Mouse (Mus musculus) megakaryocyte-erythroid progenitor cell, adult 5-6 weeks (primary cell): ENCODE results near the gene Zeb2. TPM values are rescaled to one million over a fixed set of nuclear protein-coding genes. Genes with fewer than 3 reads are reported as not detected.

Experiments
- ATAC-seq: replicated peaks from 2 replicates; pipeline ENCODE4 v1.8.0; 2016; ENCODE audit warnings: mild to moderate bottlenecking, inconsistent platforms; ENCODE audit not compliant: severe bottlenecking, poor library complexity, low FRiP score, low TSS enrichment
- total RNA-seq, 2 experiments: library from RNA; stranded (forward) in 1 of 2; stranded (reverse) in 1 of 2; fragments of 200-1000, 215-1000 nt in 1 of 2; fragments of >200 nt in 1 of 2; fragmentation: Nextera tagmentation in 1 of 2; gene quantifications; 2 replicates each; pipeline ENCODE4 v1.2.3; 2014 to 2017

Gene Zeb2
- total RNA-seq, 2 experiments from 2014 or later, result 119 to 125 TPM

DNA sequence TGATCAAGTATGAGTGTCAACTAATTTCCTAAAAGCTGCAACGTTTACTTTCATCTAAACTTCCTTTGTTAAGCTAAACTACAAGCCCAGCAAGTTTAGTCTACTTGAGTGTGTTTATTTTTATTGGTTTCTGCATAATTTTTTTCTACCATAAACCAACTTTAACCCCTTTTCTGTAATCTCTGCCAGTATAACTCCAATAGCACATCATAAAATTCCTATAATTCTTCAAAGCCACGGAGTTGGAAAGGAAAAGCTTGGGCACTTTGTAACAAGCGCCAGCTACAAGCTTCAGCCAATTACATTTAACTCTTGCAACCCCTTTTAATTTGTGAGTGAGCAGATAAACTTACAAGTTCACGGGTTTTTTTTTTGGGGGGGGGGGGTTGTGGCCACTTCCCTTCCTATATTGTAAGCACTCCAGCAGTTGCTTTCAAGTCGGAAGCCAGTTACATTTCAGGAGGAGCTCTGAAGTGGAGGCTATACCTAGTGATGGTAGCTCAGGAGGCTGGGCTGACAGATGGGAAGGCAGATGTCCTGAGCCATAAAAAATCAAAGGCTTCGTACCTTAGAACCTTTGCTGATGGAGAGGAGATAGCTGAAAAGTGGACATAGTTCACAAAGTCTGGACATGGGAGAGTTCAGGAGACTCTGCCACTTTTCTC is 46.5 kb downstream of the Zeb2 start:
- no peak for ATAC-seq

GRCm38 (mm10) chr2:45068792-45069550 is 48.2 kb downstream of the Zeb2 start:
- ATAC-seq, result peak; percentile 90

DNA sequence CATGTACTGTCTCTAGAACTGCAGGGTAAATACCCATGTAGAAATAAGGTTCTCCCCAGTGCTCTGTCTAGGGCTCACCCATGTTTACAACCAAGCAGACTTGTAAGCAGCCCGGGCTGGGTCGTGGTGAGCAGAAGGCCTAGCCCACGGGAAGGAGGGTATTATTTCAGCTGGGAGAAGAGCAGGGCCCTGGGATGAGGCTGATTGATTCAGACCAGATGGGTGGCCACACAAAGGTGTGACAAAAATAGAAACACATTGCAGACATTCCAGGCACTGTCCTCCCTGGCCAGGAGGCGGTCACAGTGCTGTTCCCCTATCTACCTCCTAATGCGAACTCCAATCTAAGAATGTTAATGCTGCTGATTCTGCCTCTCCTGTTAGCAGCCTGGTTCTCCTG is 50.1 kb downstream of the Zeb2 start:
- no peak for ATAC-seq

GRCm38 (mm10) chr2:45063300-45063890 is 53.8 kb downstream of the Zeb2 start:
- no peak for ATAC-seq

DNA sequence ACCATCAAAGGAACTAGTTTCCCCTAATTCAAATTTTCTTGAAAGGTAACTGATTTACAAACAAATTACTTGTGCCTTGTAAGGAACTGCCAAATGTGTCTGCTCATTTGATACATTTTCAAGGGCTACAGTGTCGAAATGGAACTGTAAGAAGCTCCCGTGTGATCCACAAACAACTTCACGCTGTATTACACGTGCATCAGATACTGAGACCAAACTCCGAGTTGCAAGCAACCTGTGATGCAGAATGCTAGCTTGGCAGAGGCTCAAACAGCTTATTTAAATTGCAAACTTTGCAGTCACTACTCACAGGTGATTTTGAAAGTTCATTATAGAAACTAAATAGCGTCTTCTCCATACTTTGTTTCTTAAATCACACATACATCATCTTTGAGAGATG is 55.1 kb downstream of the Zeb2 start:
- no peak for ATAC-seq

DNA sequence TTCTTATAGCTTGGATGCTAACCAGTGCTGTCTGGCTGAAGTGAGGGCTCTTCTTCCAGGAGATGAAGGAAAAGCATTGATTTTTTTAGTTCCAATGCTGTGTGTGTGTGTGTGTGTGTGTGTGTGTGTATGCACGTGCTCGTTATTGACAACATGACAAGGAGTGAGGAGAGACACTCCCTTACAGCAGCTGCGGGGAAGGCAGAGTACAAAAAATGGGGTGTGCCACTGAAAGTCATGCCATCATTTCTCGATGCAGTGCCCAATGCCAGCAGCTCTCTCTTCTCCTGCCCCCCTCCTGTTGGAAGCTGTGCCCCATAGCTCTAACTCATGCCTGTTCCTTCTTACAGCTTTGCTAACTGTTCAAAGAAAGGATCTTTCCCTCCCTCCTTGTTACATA is 56.4 kb downstream of the Zeb2 start:
- ATAC-seq, result no peak

DNA sequence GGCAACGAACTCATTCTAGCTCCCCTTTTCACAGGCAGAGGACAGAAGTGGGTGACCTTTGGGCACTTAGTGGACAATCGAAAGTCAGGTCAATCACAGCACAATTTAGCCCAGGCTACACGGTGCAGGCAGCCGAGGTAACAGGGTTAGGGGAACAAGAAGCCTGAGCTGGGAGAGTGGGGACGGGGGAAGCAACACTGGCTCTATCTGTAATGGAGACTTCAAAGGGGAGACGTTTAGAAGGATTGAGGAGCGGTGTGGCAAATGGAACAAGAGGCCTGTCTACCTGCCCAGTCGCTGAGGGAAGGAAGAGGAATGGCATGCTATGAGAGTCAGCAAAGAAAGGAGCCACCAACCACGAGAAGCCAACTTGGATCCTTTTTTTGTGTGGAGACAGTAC is 57.0 kb downstream of the Zeb2 start:
- no peak for ATAC-seq

- ATAC-seq, result no peak
These were observed 57.6 kb downstream of the Zeb2 start for GRCm38 (mm10) chr2:45059599-45059998.

DNA sequence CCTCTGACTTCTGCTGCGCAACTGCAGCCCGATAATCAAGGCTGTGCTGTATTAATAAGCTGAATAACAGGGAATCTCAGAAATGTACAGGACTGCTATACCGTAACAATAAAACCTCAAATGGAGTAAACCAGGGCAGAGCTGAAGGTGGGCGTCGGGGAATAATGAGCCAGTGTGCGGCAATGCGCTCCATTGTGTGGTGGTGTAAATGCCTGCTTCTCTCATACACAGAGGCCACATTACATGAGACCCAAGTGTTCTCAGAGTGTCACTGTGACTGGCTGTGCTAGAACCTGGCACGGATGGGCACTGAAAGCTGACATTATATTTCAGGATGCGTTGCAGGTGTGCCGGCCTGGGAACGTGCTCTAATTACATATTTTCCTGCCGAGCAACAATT is 58.2 kb downstream of the Zeb2 start:
- no peak for ATAC-seq

- ATAC-seq, result 0 out of 2 replicates have a peak, but pooled peaks have one; percentile 19
These were observed 59.0 kb downstream of the Zeb2 start for GRCm38 (mm10) chr2:45058183-45058582.

- ATAC-seq, result peak; percentile 40
These were observed 60.2 kb downstream of the Zeb2 start for GRCm38 (mm10) chr2:45056856-45057562.

DNA sequence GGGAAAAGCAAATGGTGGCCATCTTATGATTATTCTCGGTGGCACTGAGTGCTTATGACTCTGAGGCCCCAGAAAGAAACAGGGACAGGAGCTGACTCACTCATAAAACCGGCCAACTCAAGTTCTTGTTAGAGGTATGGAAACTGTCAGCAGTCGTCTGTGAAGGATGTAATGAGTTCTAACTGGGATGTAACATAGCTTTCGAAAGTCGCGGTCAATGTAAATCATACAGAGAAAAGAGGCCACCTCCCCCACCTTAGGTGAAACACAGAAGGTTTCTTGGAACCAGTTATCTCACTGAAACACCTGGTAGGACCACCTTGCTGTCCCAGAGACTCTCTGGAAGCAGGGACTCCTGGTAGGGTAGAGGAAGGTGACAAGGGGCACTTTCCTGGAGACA is 61.3 kb downstream of the Zeb2 start:
- peak; percentile 15; the same call in 1 of the 2 replicates for ATAC-seq

GRCm38 (mm10) chr2:45055034-45055615 is 62.1 kb downstream of the Zeb2 start:
- peak; percentile 43 for ATAC-seq

DNA sequence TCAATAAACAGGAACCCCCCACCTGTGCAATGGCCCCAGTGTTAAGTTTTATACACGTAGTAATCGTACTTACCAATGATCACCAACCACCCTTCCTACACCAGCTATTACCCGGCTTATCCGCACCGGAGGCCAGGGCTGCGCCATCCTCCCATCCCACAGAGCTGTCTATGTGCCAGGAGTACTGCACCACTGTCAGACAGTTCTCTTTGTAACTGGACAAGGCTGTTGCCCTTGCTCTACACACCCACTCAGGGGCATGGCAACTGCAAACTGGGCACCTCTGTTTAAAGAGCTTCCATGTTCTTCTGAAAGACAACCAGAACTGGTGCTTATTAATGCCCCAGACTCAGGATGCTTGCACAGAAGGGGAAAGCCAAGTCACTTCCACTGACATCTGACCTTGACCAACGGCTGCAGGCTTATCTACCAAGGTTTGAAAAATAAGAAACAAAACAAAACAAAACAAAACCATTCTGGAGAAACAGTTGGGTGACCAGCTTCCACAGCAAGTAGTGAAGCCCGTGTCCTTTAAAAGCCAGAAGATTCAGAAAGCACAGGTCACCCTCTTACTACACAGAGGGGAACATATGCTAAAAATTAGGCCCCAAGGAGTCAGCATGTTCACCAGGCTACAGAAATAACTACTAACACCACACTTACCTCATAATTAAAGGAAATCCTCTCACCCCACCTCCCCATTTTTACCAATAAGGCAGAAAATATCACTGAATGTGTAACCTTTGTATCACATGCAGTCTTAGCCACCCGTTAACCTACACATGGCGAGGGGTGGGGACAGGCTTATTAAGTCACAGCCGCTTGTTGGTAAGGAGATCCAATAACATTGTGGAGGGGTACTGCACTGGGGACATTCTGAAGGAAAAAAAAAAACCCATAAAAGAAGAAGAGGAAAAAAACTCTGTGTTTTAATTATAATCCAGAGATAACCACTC is 62.8 kb downstream of the Zeb2 start:
- ATAC-seq, result no peak

GRCm38 (mm10) chr2:45052587-45052986 is 64.6 kb downstream of the Zeb2 start:
- no peak for ATAC-seq

GRCm38 (mm10) chr2:45051321-45051720 is 65.9 kb downstream of the Zeb2 start:
- ATAC-seq, result no peak

- no peak for ATAC-seq
These were observed 67.3 kb downstream of the Zeb2 start for GRCm38 (mm10) chr2:45049923-45050322.

DNA sequence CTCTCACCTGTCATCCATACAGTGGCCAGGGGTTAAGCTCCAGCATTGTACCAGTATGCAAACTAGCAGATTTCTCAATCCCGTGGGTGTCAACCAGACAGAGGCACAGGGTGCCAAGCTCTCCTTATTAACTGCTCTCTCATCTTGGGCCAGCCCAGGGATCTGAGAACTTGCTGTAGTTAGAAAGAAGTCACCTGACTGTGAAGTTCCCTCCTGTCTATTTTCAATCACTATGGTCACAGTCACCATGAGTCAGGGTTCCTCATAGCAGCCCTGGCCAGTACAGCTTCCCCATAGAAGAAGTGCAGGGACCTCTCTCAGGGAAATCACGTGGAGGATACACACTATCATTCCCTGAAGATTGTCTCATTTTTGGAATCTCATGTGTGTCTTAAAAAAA is 67.9 kb downstream of the Zeb2 start:
- ATAC-seq, result 0 out of 2 replicates have a peak, but pooled peaks have one; percentile 15
